Mouse (Mus musculus): ENCODE measurements at regions not wholly inside any gene's neighbourhood (a gene's known extent, or its start where the extent isn't known, plus 50 kb on each side); places are given as distances from the start of the nearest gene placed in this dataset.

DNA sequence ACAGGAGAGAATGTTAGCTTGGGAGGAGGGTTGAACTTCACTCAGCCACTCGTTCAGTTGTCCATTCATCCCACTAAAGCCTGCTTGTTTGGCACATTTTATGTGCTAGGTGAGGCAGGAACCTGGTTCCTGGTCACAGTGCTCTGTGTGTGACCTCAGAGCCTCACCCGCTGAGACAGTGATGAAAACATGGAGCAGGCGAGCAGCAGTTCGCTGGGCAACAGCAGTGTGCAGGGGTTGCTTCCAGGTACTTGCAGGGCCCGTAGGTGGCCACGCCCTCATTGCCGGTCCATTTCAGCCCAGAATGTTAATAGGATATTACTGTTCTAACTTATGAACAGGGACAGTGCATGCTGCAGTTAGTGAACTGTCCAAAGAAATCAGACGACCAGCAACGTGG is 285.7 kb downstream of the Rngtt start:
- Histone ChIP-seq H3K4me3 (ENCODE audit: low read depth, low read length) (no peak overlapping the region), H3K27ac (ENCODE audit: insufficient read depth, low read depth, low read length) (no peak overlapping the region), H3K4me1 (ENCODE audit: control insufficient read depth, insufficient read depth, insufficient read length, low read length) (no peaks in the 10 kb centered on the region), H3K27me3 (ENCODE audit: control insufficient read depth, insufficient read depth, low read length) (no peaks in the 10 kb centered on the region), H3K36me3 (ENCODE audit: control insufficient read depth, insufficient read depth, low read length) (no peaks in the 10 kb centered on the region)
- 67% methylated on average over 9 of the region's 9 CpGs for WGBS
- no peak for TF ChIP-seq CTCF (IDR thresholded peaks at IDR 0.05; ENCODE audit: extremely low read depth, insufficient read length, insufficient replicate concordance, low read depth, low read length)

DNA sequence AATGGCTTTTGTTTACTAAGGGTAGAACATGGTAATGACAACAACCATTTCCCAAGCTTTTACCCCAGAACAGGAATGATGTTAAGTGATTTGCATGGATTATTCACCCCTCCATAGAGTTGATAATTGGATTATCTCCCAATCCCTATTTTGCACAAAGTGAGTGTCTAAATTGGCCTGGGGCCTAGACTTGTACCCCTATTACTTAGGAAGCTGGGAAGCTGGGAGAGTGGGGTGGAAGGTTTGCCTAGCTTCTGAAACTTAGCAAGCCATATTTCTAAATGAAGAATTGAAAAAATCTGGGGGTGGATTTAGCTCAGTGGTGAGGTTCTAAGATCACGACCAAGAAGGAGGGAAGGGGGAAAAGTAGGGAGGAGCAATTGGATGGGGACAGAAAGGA is 289.9 kb downstream of the Rngtt start:
- Histone ChIP-seq H3K36me3 (ENCODE audit: control insufficient read depth, insufficient read depth, low read length) (no peaks in the 10 kb centered on the region), H3K27me3 (ENCODE audit: control insufficient read depth, insufficient read depth, low read length) (no peaks in the 10 kb centered on the region), H3K4me3 (ENCODE audit: low read depth, low read length) (no peak overlapping the region), H3K27ac (ENCODE audit: insufficient read depth, low read depth, low read length) (no peak overlapping the region), H3K4me1 (ENCODE audit: control insufficient read depth, insufficient read depth, insufficient read length, low read length) (no peaks in the 10 kb centered on the region)
- TF ChIP-seq POLR2A (IDR thresholded peaks at IDR 0.05; ENCODE audit: low read depth, low read length) (no peak), CTCF (IDR thresholded peaks at IDR 0.05; ENCODE audit: extremely low read depth, insufficient read length, insufficient replicate concordance, low read depth, low read length) (no peak)
- WGBS: 52% methylated on average over 1 of the region's 1 CpGs

DNA sequence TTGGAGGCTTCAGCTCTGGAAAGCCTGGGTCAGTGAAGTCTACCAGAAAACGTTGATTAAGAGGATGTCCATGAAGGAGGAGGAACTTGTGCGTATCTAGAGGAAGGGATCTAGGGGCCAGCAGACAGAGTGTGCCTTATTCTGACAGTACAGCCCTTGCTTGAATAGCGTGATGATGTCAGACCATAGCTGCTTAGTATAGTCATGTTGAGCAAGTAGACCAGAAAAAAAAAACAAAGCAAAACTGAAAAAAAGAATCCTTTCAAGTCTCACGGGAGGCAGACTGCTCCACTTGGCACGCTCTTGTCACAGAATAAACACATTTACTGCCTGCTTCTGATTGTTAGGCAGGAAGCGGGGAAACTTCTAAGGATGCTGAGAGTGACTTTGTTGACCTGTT is 290.7 kb downstream of the Rngtt start:
- TF ChIP-seq POLR2A (IDR thresholded peaks at IDR 0.05; ENCODE audit: low read depth, low read length): no peak
- TF ChIP-seq CTCF (IDR thresholded peaks at IDR 0.05; ENCODE audit: extremely low read depth, insufficient read length, insufficient replicate concordance, low read depth, low read length): no peak
- Histone ChIP-seq H3K4me1 (ENCODE audit: control insufficient read depth, insufficient read depth, insufficient read length, low read length) (no peaks in the 10 kb centered on the region), H3K36me3 (ENCODE audit: control insufficient read depth, insufficient read depth, low read length) (no peaks in the 10 kb centered on the region), H3K4me3 (ENCODE audit: low read depth, low read length) (no peak overlapping the region), H3K27ac (ENCODE audit: insufficient read depth, low read depth, low read length) (no peak overlapping the region), H3K27me3 (ENCODE audit: control insufficient read depth, insufficient read depth, low read length) (no peaks in the 10 kb centered on the region)
- 51% methylated on average over 6 of the region's 6 CpGs for whole genome bisulfite sequencing

DNA sequence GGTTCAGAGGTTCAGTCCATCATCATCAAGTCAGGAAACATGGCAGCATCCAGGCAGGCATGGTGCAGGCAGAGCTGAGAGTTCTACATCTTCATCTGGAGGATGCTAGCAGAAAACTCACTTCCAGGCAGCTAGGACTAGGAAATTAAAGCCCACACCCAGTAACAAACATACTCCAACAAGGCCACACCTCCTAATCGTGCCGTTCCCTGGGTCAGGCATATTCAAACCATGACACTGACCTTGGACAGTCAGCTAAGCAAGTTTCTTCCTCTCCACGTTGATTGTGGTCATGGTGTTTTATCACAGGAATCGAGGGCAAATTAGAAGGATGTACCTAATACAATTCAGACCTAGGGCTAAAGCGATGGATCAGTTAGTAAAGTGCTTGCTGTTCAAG is 294.5 kb downstream of the Rngtt start:
- Histone ChIP-seq H3K27ac (ENCODE audit: insufficient read depth, low read depth, low read length) (no peak overlapping the region), H3K36me3 (ENCODE audit: control insufficient read depth, insufficient read depth, low read length) (no peaks in the 10 kb centered on the region), H3K4me1 (ENCODE audit: control insufficient read depth, insufficient read depth, insufficient read length, low read length) (no peaks in the 10 kb centered on the region), H3K27me3 (ENCODE audit: control insufficient read depth, insufficient read depth, low read length) (no peaks in the 10 kb centered on the region), H3K4me3 (ENCODE audit: low read depth, low read length) (no peak overlapping the region)
- WGBS: 87% methylated on average over 5 of the region's 5 CpGs
- no peak for TF ChIP-seq POLR2A (IDR thresholded peaks at IDR 0.05; ENCODE audit: low read depth, low read length)
- no peak for TF ChIP-seq CTCF (IDR thresholded peaks at IDR 0.05; ENCODE audit: extremely low read depth, insufficient read length, insufficient replicate concordance, low read depth, low read length)

DNA sequence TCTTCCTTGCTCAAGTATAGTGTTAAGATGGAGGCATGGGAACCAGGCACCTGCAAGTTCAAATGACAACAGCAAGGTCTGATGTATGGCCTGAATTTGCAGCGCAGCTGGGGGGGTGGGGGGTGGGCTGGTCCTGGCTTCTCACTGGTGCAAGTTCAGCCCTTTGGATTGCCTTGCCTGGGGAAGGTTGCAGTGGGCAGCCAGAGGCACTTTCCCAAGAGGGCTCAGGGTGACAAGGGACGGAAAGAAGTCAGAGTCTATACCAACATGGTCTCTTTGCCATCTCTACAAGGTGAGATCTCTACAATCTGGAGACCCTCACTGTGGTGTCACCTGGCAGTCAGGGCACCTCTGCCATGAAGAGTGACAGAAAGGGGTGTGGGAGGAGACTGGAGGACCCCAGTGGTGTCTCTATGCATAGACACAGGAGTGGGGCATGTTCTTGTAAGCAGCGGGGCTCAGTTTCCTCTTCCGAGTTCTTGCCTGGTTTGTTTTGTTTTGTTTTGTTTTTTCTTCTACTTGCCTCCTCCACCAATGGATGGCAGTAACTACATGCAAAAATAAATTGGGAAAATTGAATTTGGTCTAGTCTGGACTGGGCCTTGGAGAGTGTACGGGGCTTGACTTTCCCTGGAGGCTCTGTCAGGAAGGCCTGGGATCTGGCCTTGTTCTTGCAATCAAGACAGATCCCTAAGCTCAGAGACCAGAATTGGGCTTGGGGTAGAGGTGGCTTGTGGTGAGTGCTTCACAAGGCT is 284.4 kb upstream of the Cnr1 start:
- H3K36me3 ChIP-seq (ENCODE audit: control insufficient read depth, insufficient read depth, low read length): no peaks in the 10 kb centered on the region
- H3K4me1 ChIP-seq (ENCODE audit: control insufficient read depth, insufficient read depth, insufficient read length, low read length): no peaks in the 10 kb centered on the region
- 86% methylated on average over 5 of the region's 5 CpGs for WGBS
- no peaks in the 10 kb centered on the region for H3K27me3 ChIP-seq (ENCODE audit: control insufficient read depth, insufficient read depth, low read length)
- H3K4me3 ChIP-seq (ENCODE audit: low read depth, low read length): no peak overlapping the region
- no peak overlapping the region for H3K27ac ChIP-seq (ENCODE audit: insufficient read depth, low read depth, low read length)
- TF ChIP-seq POLR2A (IDR thresholded peaks at IDR 0.05; ENCODE audit: low read depth, low read length) (no peak), CTCF (IDR thresholded peaks at IDR 0.05; ENCODE audit: extremely low read depth, insufficient read length, insufficient replicate concordance, low read depth, low read length) (no peak)

DNA sequence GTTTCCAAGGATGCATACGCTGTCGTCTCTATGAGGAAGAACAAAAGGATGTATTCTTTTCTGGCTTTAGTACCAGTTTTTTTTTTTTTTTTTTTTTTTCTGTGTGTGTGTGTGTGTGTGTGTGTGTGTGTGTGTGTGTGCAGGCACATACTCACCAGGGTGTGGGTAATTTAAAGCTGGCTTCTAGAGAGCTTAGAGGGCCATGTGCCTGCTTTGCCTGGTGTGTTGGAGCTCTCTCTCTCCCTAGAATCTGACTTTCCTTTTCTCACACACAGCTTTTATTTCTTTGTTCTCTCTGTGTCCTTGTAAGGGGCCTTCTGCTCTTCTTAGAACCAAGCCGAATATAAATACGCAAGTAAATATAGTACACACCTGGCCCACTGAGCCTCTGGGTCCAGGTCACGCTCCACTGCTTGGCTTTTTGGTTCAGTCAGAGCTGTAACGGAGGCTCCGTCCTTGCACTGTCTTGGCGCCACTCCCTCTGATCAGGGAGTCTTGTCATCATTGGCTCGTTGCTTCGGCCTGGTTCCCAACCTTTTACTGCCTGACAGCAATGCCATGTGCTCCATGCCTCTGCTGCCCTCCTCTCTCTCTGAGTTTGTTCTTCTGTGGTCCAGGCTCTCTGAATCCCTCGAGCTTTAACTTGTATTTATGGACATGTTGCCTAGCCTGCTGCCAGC is 283.7 kb upstream of the Cnr1 start:
- Histone ChIP-seq H3K27ac (ENCODE audit: insufficient read depth, low read depth, low read length) (no peak overlapping the region), H3K27me3 (ENCODE audit: control insufficient read depth, insufficient read depth, low read length) (no peaks in the 10 kb centered on the region), H3K4me3 (ENCODE audit: low read depth, low read length) (no peak overlapping the region), H3K4me1 (ENCODE audit: control insufficient read depth, insufficient read depth, insufficient read length, low read length) (no peaks in the 10 kb centered on the region), H3K36me3 (ENCODE audit: control insufficient read depth, insufficient read depth, low read length) (no peaks in the 10 kb centered on the region)
- 74% methylated on average over 11 of the region's 11 CpGs for WGBS
- TF ChIP-seq CTCF (IDR thresholded peaks at IDR 0.05; ENCODE audit: extremely low read depth, insufficient read length, insufficient replicate concordance, low read depth, low read length): no peak
- no peak for TF ChIP-seq POLR2A (IDR thresholded peaks at IDR 0.05; ENCODE audit: low read depth, low read length)

DNA sequence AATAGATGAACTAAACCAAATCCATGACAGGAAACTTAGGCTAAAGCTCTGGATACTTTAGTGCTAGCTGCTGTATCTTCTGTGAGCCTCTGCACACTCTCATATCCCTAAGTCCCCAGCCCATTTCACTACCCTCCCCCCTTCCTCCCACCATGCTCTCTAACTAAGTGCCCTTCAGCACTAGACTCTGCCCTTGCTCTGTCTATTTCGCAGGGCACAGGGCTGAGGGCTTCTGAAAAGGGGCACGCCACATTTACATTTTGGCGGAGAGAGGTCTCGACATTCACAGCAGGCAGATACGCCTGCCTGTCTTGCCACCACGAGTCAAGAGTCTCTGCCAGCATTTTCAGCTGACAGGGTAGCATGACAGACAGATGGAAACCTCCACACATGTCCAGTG is 282.5 kb upstream of the Cnr1 start:
- H3K4me3 ChIP-seq (ENCODE audit: low read depth, low read length): no peak overlapping the region
- no peak overlapping the region for H3K27ac ChIP-seq (ENCODE audit: insufficient read depth, low read depth, low read length)
- H3K36me3 ChIP-seq (ENCODE audit: control insufficient read depth, insufficient read depth, low read length): no peaks in the 10 kb centered on the region
- WGBS: 85% methylated on average over 6 of the region's 6 CpGs
- no peaks in the 10 kb centered on the region for H3K4me1 ChIP-seq (ENCODE audit: control insufficient read depth, insufficient read depth, insufficient read length, low read length)
- TF ChIP-seq POLR2A (IDR thresholded peaks at IDR 0.05; ENCODE audit: low read depth, low read length) (no peak), CTCF (IDR thresholded peaks at IDR 0.05; ENCODE audit: extremely low read depth, insufficient read length, insufficient replicate concordance, low read depth, low read length) (no peak)
- H3K27me3 ChIP-seq (ENCODE audit: control insufficient read depth, insufficient read depth, low read length): no peaks in the 10 kb centered on the region

Measured in small intestine, adult 2 months (tissue).